In the genomic region with DNA sequence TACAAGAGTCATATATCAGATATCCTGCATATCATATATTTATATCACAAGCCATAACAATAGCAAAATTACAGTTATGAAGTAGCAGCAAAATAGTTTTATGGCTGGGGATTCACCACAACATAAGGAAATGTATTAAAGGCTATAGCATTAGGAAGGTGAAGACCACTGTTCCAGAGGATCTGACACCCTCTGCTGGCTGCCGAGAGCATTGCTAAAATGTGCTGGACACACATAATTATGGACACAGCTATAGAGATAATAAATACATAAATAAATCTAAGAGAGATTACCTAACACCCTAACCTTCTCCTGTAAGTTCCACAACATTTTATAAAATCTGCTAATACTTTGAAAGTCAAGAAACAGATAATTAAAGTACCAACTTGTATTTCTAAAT, we compare ENCODE assay signal across 7 mouse cellular contexts.
DNase-seq lines count a peak whose midpoint lies in the region; ATAC-seq and TF ChIP-seq lines count a peak whose summit lies in the region.

No protein-coding gene starts in this region.

- no peaks in the 10 kb centered on the region for H3K9me3 ChIP-seq in lung, embryonic 15.5 days

- TF ChIP-seq POLR2A in brain, embryonic 14.5 days (IDR thresholded peaks at IDR 0.05; ENCODE audit: borderline replicate concordance, extremely low read depth, insufficient read depth, insufficient read length, poor library complexity, severe bottlenecking) = no peak

- H3K27me3 ChIP-seq in lung, embryonic 15.5 days = no peaks in the 10 kb centered on the region

- peaks cover 10% of the 10 kb centered on the region; the same call in 1 of the 2 replicates for H3K4me1 ChIP-seq in lung, embryonic 15.5 days

- no peak overlapping the region for H3K9ac ChIP-seq in lung, embryonic 15.5 days

- peak; percentile 66; the same call in 1 of the 2 replicates for TF ChIP-seq CTCF in brain, embryonic 14.5 days (IDR thresholded peaks at IDR 0.05; ENCODE audit: borderline replicate concordance, extremely low read depth, insufficient read depth, insufficient read length)

- peak; percentile 20 to 33 for DNase-seq in urinary bladder, adult 18-20 months (ENCODE audit: low spot score in 2 of 2)
- no peak for DNase-seq in urinary bladder, postnatal 10 days (ENCODE audit: low spot score)
- peak; percentile 55 for DNase-seq in brain, embryonic 14.5 days (ENCODE audit: low read depth)
- DNase-seq in kidney, postnatal 36 days = peak; percentile 64 to 87
- peak; percentile 62 for DNase-seq in right cerebral cortex, postnatal 4 days

- no peak overlapping the region for H3K4me2 ChIP-seq in lung, embryonic 15.5 days

- 9% methylated on average over 1 of the region's 1 CpGs for WGBS in lung, embryonic 15.5 days

- H3K36me3 ChIP-seq in lung, embryonic 15.5 days = no peaks in the 10 kb centered on the region

- peak; percentile 40 for ATAC-seq in granulocyte monocyte progenitor cell, adult 5-6 weeks (replicated peaks; ENCODE audit: poor library complexity, severe bottlenecking)
- peak; percentile 52; the same call in 1 of the 2 replicates for ATAC-seq in lung, embryonic 15.5 days (ENCODE audit: borderline replicate concordance, extremely low read depth, low FRiP score, low TSS enrichment)

- no peak overlapping the region for H3K27ac ChIP-seq in lung, embryonic 15.5 days

- no peak overlapping the region for H3K4me3 ChIP-seq in lung, embryonic 15.5 days
